Mouse (Mus musculus): ENCODE data around the gene Rcn3. TPM values are rescaled to one million over a fixed set of nuclear protein-coding genes. Genes with fewer than 3 reads are reported as not detected.

The Rcn3 gene
- polyA plus RNA-seq, 1 experiment from 2014 or later: 17.9 TPM

DNA sequence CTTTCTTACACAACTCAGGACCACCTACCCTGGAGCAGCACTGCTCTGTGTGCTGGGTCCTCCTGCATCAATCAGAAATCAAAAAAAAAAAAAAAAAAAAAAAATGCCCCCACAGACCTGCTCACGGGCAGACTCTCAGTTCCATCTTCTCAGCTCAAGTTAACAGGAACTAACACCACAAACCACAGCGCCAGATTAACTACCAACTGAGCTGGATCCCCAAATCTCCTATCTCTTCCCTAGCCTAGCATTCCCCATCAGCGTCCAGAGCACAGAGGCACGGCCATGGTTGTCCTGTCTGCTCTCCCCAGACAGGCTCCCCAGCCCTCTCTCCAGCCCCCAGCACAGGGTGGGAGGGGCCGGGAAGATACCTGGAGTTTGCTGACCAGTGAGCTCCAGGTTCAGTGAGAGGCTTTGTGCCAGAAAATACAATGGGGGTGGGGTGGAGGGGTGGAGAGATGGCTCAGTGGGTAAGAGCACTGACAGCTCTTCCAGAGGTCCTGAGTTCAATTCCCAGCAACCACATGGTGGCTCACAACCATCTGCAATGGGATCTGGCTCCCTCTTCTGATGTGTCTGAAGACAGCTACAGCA, 15.1 kb upstream of the Rcn3 start:
- H3K9ac ChIP-seq (replicated peaks): no peak overlapping the region
- ATAC-seq (no peak), DNase-seq (no peak)
- H3K9me3 ChIP-seq (ENCODE audit: low read length): no peaks in the 10 kb centered on the region
- H3K4me2 ChIP-seq (ENCODE audit: low read depth, low read length): no peak overlapping the region
- H3K36me3 ChIP-seq (replicated peaks; ENCODE audit: insufficient read depth, low read length): no peaks in the 10 kb centered on the region
- TF ChIP-seq EP300 (IDR thresholded peaks at IDR 0.05; ENCODE audit: low read depth) (no peak), CTCF (IDR thresholded peaks at IDR 0.05; ENCODE audit: low read depth) (no peak)
- no peak overlapping the region for H3K4me3 ChIP-seq (ENCODE audit: low read depth, low read length)
- no peak overlapping the region for H3K27ac ChIP-seq (ENCODE audit: low read depth)
- peaks cover 12% of the 10 kb centered on the region for H3K4me1 ChIP-seq (ENCODE audit: insufficient read depth)
- no peaks in the 10 kb centered on the region for H3K27me3 ChIP-seq (ENCODE audit: insufficient read depth, low read length)
- WGBS (ENCODE audit: insufficient replicate concordance): 48% methylated on average over 5 of the region's 5 CpGs

- H3K9ac ChIP-seq (replicated peaks): no peak overlapping the region
- H3K4me3 ChIP-seq (ENCODE audit: low read depth, low read length): no peak overlapping the region
- H3K27me3 ChIP-seq (ENCODE audit: insufficient read depth, low read length): no peaks in the 10 kb centered on the region
- ATAC-seq (no peak), DNase-seq (no peak)
- no peak overlapping the region for H3K27ac ChIP-seq (ENCODE audit: low read depth)
- H3K4me2 ChIP-seq (ENCODE audit: low read depth, low read length): no peak overlapping the region
- TF ChIP-seq EP300 (IDR thresholded peaks at IDR 0.05; ENCODE audit: low read depth) (no peak), CTCF (IDR thresholded peaks at IDR 0.05; ENCODE audit: low read depth) (no peak)
- H3K36me3 ChIP-seq (replicated peaks; ENCODE audit: insufficient read depth, low read length): no peaks in the 10 kb centered on the region
- 70% methylated on average over 6 of the region's 6 CpGs for WGBS (ENCODE audit: insufficient replicate concordance)
- H3K4me1 ChIP-seq (ENCODE audit: insufficient read depth): peaks cover 15% of the 10 kb centered on the region
- H3K9me3 ChIP-seq (ENCODE audit: low read length): no peaks in the 10 kb centered on the region
These were observed 14.4 kb upstream of the Rcn3 start for GRCm38 (mm10) chr7:45106441-45106840.

DNA sequence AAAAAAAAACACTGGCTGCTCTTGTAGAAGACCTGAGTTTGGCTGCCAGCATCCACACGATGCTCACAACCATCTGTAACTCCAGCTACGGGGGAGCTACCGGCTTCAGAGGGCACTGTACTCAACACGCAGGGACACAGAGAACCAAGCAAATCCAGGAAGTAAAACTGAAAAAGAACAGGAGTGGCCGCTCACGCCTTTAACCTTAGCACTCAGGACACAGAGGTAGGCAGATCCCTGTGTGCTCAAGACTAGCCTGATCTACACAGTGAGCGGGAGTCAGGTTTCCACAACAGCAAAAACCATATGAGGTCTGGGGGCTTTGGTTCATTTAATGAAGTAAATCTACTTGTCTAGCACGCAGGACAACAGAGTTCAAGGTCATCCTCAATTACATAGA, 13.5 kb upstream of the Rcn3 start:
- 72% methylated on average over 8 of the region's 8 CpGs for WGBS (ENCODE audit: insufficient replicate concordance)
- Histone ChIP-seq H3K4me2 (ENCODE audit: low read depth, low read length) (no peak overlapping the region), H3K9me3 (ENCODE audit: low read length) (no peaks in the 10 kb centered on the region), H3K4me1 (ENCODE audit: insufficient read depth) (peaks cover 15% of the 10 kb centered on the region), H3K4me3 (ENCODE audit: low read depth, low read length) (no peak overlapping the region), H3K27ac (ENCODE audit: low read depth) (no peak overlapping the region), H3K27me3 (ENCODE audit: insufficient read depth, low read length) (no peaks in the 10 kb centered on the region), H3K36me3 (replicated peaks; ENCODE audit: insufficient read depth, low read length) (no peaks in the 10 kb centered on the region), H3K9ac (replicated peaks) (no peak overlapping the region)
- ATAC-seq (no peak), DNase-seq (no peak)
- TF ChIP-seq CTCF (IDR thresholded peaks at IDR 0.05; ENCODE audit: low read depth) (no peak), EP300 (IDR thresholded peaks at IDR 0.05; ENCODE audit: low read depth) (no peak)

DNA sequence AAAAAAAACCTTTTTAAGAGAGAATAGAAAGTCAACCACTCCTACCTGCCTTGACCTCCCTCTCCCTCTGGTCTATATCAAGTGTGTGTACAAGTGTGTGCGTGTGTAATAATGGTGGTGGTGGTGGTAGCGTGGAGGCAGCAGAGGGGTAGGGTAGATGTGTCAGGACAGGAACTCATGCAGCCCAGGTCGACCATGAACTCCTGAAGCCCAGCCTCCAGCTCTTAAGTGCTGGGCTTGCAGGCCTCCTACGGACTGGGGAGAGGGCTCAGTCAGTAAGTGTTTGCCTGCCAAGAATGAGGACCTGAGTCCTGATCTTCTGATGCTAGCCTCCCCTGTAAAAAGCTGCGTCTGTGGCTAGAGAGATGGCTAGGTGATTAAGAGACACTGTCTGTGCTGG, 12.9 kb upstream of the Rcn3 start:
- H3K4me2 ChIP-seq (ENCODE audit: low read depth, low read length): no peak overlapping the region
- H3K4me3 ChIP-seq (ENCODE audit: low read depth, low read length): no peak overlapping the region
- no peaks in the 10 kb centered on the region for H3K9me3 ChIP-seq (ENCODE audit: low read length)
- 72% methylated on average over 5 of the region's 5 CpGs for WGBS (ENCODE audit: insufficient replicate concordance)
- no peak for TF ChIP-seq EP300 (IDR thresholded peaks at IDR 0.05; ENCODE audit: low read depth)
- TF ChIP-seq CTCF (IDR thresholded peaks at IDR 0.05; ENCODE audit: low read depth): no peak
- ATAC-seq (no peak), DNase-seq (no peak)
- peaks cover 15% of the 10 kb centered on the region for H3K4me1 ChIP-seq (ENCODE audit: insufficient read depth)
- no peaks in the 10 kb centered on the region for H3K36me3 ChIP-seq (replicated peaks; ENCODE audit: insufficient read depth, low read length)
- no peaks in the 10 kb centered on the region for H3K27me3 ChIP-seq (ENCODE audit: insufficient read depth, low read length)
- H3K9ac ChIP-seq (replicated peaks): no peak overlapping the region
- no peak overlapping the region for H3K27ac ChIP-seq (ENCODE audit: low read depth)

DNA sequence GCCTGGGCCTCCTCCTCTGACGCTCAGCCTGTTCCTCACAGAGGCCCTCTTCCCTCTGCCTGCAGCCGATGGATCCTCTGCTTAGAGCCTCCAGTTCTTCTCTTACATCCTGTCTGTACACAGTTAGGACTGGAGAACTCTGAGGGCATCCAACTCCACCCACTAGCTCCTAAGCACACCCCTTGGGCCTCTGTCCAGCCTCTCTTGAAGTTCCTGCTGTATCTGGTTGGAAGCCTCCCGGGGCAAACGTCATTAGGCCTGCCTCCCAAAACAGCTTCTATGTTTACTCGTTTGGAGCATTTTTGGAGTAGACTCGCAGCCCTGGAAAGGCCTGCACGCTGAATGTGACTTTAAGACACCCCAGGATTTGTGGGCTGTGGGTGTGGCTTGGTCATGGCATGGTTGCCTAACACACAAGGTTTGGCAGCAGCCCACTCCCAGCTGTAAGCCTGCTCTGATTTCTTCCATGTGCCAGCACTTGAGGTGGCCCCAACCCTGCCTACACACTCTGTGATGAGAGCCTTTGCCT, 11.7 kb upstream of the Rcn3 start, which contains the start of gene Fcgrt:
Fcgrt (minus strand) TSS at position 200 of the 529 bp plus-strand sequence.
- H3K27me3 ChIP-seq (ENCODE audit: insufficient read depth, low read length): no peaks in the 10 kb centered on the region
- peak; percentile 97 for ATAC-seq
- H3K9me3 ChIP-seq (ENCODE audit: low read length): no peaks in the 10 kb centered on the region
- peak within 1 kb of the TSS; percentile 91 for H3K27ac ChIP-seq (ENCODE audit: low read depth)
- 21% methylated on average over 7 of the region's 7 CpGs for WGBS (ENCODE audit: insufficient replicate concordance)
- H3K36me3 ChIP-seq (replicated peaks; ENCODE audit: insufficient read depth, low read length): no peaks in the 10 kb centered on the region
- DNase-seq: peak; percentile 80
- peak within 1 kb of the TSS; percentile 53 for H3K4me3 ChIP-seq (ENCODE audit: low read depth, low read length)
- H3K9ac ChIP-seq (replicated peaks): peak within 1 kb of the TSS; percentile 70
- peak within 1 kb of the TSS; percentile 75 for H3K4me2 ChIP-seq (ENCODE audit: low read depth, low read length)
- TF ChIP-seq CTCF (IDR thresholded peaks at IDR 0.05; ENCODE audit: low read depth) (no peak), EP300 (IDR thresholded peaks at IDR 0.05; ENCODE audit: low read depth) (no peak)
- H3K4me1 ChIP-seq (ENCODE audit: insufficient read depth): peaks cover 15% of the 10 kb centered on the region

- 59% methylated on average over 9 of the region's 9 CpGs for WGBS (ENCODE audit: insufficient replicate concordance)
- ATAC-seq: peak; percentile 24; the same call in 1 of the 2 replicates
These were observed 11.0 kb upstream of the Rcn3 start for GRCm38 (mm10) chr7:45102940-45103585.

More at GRCm38 (mm10) chr7:45102940-45103585, 11.0 kb upstream of the Rcn3 start:
- H3K4me3 ChIP-seq (ENCODE audit: low read depth, low read length): peak overlapping the region; percentile 53
- H3K27me3 ChIP-seq (ENCODE audit: insufficient read depth, low read length): no peaks in the 10 kb centered on the region
- no peaks in the 10 kb centered on the region for H3K36me3 ChIP-seq (replicated peaks; ENCODE audit: insufficient read depth, low read length)
- H3K9me3 ChIP-seq (ENCODE audit: low read length): no peaks in the 10 kb centered on the region
- peaks cover 15% of the 10 kb centered on the region for H3K4me1 ChIP-seq (ENCODE audit: insufficient read depth)
- peak overlapping the region; percentile 75 for H3K4me2 ChIP-seq (ENCODE audit: low read depth, low read length)
- H3K27ac ChIP-seq (ENCODE audit: low read depth): peak overlapping the region; percentile 91
- no peak for TF ChIP-seq EP300 (IDR thresholded peaks at IDR 0.05; ENCODE audit: low read depth)
- no peak for TF ChIP-seq CTCF (IDR thresholded peaks at IDR 0.05; ENCODE audit: low read depth)
- DNase-seq: no peak
- peak overlapping the region; percentile 70 for H3K9ac ChIP-seq (replicated peaks)

Measured in liver, postnatal 0 days (tissue).